Mouse (Mus musculus) megakaryocyte, embryonic 14.5 days (primary cell): ENCODE data around the gene Kcnk13.

Source experiments
- FLI1 ChIP-seq: IDR thresholded peaks from 2 replicates; pipeline ENCODE4 v1.6.1; 2012; ENCODE audit warnings: low read length, inconsistent platforms, mixed read lengths
- GATA1 ChIP-seq: IDR thresholded peaks from 3 replicates; pipeline ENCODE4 v1.6.1; 2012; ENCODE audit warnings: mixed read lengths, low read length, inconsistent platforms, borderline replicate concordance

DNA sequence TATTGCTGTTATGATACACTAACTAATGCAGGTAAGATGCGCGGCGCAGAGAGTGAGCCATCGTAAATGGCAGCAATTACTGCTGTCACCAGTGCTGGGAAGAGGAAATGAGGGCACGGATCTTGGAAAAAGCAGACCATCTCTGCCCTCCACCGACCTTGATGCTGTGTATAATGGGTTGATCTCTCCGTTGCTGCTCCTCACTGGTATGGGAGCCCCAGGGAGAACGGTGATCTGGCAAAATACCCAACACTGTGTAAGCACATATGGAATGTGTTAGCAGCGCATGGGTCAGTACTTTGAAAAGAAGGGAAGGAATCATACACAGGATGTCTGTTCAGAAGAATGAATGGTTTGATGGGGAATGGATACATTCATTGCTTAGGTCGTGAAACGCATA lies 128.7 kb downstream of the Kcnk13 start:
- TF ChIP-seq FLI1 (no peak), GATA1 (no peak)
